Mouse (Mus musculus) heart, embryonic 13.5 days (tissue): ENCODE data around the gene Cd300a. TPM values are rescaled to one million over a fixed set of nuclear protein-coding genes. Genes with fewer than 3 reads are reported as not detected.
"Not testable (repeated sequence)": the region's sequence is repeated elsewhere in the genome, so short reads cannot be mapped to it uniquely, and the experiment has no call there.

ENCODE experiments used
- ATAC-seq: fragments of 200-750 bp; cut with Nextera tagmentation; 2 replicates; pipeline ENCODE4 v1.8.0; 2017; ENCODE audit warnings: moderate TSS enrichment; ENCODE audit not compliant: insufficient number of reproducible peaks, low FRiP score, low TSS enrichment; ENCODE audit errors: extremely low read depth
- H3K27ac ChIP-seq: fragments of 300-500 bp; sonication (generic); replicated peaks from 2 replicates; pipeline ENCODE4 v1.5.1; 2015; ENCODE audit warnings: moderate library complexity, mild to moderate bottlenecking, inconsistent platforms
- H3K27me3 ChIP-seq: fragments of 300-500 bp; sonication (generic); replicated peaks from 2 replicates; pipeline ENCODE4 v1.6.1; 2015; ENCODE audit warnings: mild to moderate bottlenecking, inconsistent platforms
- H3K36me3 ChIP-seq: fragments of 300-500 bp; sonication (generic); 2 replicates; pipeline ENCODE4 v1.6.1; 2015; ENCODE audit warnings: mild to moderate bottlenecking, inconsistent platforms
- H3K4me1 ChIP-seq: fragments of 300-500 bp; sonication (generic); 2 replicates; pipeline ENCODE4 v1.6.1; 2015; ENCODE audit warnings: inconsistent platforms
- H3K4me2 ChIP-seq: fragments of 300-500 bp; sonication (generic); 2 replicates; pipeline ENCODE4 v1.6.1; 2015; ENCODE audit warnings: inconsistent platforms, mild to moderate bottlenecking, moderate library complexity
- H3K4me3 ChIP-seq: fragments of 300-500 bp; sonication (generic); 2 replicates; pipeline ENCODE4 v1.5.1; 2015; ENCODE audit warnings: moderate library complexity, mild to moderate bottlenecking, inconsistent platforms
- H3K9ac ChIP-seq: fragments of 300-500 bp; sonication (generic); 2 replicates; pipeline ENCODE4 v1.6.1; 2015; ENCODE audit warnings: inconsistent platforms, mild to moderate bottlenecking, moderate library complexity
- H3K9me3 ChIP-seq: fragments of 300-500 bp; sonication (generic); 2 replicates; pipeline ENCODE4 v1.6.1; 2016; ENCODE audit warnings: inconsistent platforms
- WGBS: fragments of 180-500 bp; shearing (Covaris S2); methylation state at CpG from one replicate; pipeline ENCODE4 v1.1.7; 2015; ENCODE audit warnings: mixed read lengths; 5-methylcytosine and 5-hydroxymethylcytosine counted together
- polyA plus RNA-seq: library from polyadenylated mRNA; unstranded; fragments of >200 nt; fragmentation: Nextera tagmentation; extraction: Ambion mirVana; gene quantifications from 2 replicates; pipeline ENCODE4 v1.2.1, GENCODE M21; 2015

The Cd300a gene
- polyA plus RNA-seq, 1 experiment from 2014 or later, result 0.82 TPM

DNA sequence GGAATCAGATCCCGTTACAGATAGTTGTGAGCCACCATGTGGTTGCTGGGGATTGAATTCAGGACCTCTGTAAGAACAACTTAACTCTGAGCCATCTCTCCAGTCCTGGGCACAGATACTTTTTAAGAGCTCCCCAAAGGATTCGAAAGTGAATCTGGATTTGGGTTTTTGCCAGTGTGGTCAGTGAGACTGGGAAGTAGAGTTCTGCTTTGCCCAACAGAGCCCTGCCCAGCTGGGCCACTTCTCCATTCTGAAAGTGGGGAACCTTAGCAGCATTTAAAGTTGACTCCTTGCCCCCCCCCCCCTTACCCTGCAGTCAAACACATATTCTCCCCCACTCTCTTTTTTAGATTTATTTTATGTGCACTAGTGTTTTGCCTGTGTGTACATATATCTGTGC, 10.2 kb upstream of the Cd300a start:
- Histone ChIP-seq H3K36me3 (no peaks in the 10 kb centered on the region), H3K4me3 (no peak overlapping the region), H3K4me1 (peaks cover 26% of the 10 kb centered on the region), H3K27me3 (no peaks in the 10 kb centered on the region), H3K9ac (no peak overlapping the region), H3K27ac (no peak overlapping the region), H3K4me2 (no peak overlapping the region), H3K9me3 (no peaks in the 10 kb centered on the region)
- ATAC-seq, result no peak
- WGBS, result 75% methylated on average over 2 of the region's 2 CpGs

DNA sequence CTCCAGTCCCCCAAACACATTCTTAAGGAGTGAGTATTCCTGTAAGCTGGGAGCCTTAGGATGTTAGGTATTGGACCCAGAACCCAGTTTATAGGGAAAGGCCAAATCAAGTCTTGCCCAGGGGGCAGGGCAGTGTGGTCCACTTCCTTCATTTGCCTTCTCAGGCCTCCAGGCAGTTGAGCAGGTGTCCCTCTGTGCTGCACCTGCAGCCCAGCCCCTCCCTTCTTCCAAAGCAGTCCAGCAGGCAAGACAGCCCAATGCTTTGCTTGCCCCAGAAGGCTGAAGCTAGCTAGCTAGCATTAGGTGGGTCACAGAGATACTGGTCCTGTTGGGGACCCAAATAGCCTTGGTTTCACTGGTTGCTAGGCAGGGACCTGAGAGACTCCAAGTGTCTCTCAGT, 9.7 kb upstream of the Cd300a start:
- H3K4me2 ChIP-seq, result no peak overlapping the region
- H3K36me3 ChIP-seq, result no peaks in the 10 kb centered on the region
- peaks cover 24% of the 10 kb centered on the region for H3K4me1 ChIP-seq
- no peak overlapping the region for H3K27ac ChIP-seq
- ATAC-seq, result no peak
- H3K9ac ChIP-seq, result no peak overlapping the region
- no peak overlapping the region for H3K4me3 ChIP-seq
- H3K27me3 ChIP-seq, result no peaks in the 10 kb centered on the region
- no peaks in the 10 kb centered on the region for H3K9me3 ChIP-seq

DNA sequence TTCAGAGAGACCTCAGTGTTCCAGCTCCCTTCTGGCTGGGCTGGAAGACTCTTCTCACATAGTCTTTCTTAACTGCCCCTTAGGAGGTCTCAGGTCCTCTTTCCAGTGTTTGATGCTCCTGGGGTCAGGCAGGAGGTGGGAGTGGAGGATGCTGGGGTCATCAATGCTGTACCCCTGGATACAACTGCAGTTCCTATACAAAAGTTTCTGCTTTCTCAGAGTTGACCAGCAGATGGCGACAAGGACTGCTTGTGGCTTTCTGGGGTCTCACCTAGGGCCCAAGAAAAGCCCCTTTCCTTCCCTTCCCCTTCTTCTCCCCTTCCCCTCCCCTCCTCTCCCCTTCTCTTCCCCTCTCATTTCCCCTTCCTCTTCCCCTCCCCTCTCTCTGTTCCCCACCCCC, 9.3 kb upstream of the Cd300a start:
- Histone ChIP-seq H3K27me3 (no peaks in the 10 kb centered on the region), H3K4me2 (no peak overlapping the region), H3K4me3 (no peak overlapping the region), H3K9ac (no peak overlapping the region), H3K36me3 (no peaks in the 10 kb centered on the region), H3K9me3 (no peaks in the 10 kb centered on the region), H3K4me1 (peaks cover 20% of the 10 kb centered on the region), H3K27ac (no peak overlapping the region)
- 0% methylated on average over 1 of the region's 1 CpGs for whole genome bisulfite sequencing
- no peak for ATAC-seq

- Histone ChIP-seq H3K27ac (no peak overlapping the region), H3K9ac (no peak overlapping the region), H3K36me3 (no peaks in the 10 kb centered on the region), H3K9me3 (no peaks in the 10 kb centered on the region), H3K4me1 (peaks cover 8% of the 10 kb centered on the region), H3K4me2 (no peak overlapping the region), H3K4me3 (no peak overlapping the region), H3K27me3 (no peaks in the 10 kb centered on the region)
- ATAC-seq, result no peak
- WGBS, result 89% methylated on average over 4 of the region's 4 CpGs
Observed at GRCm38 (mm10) chr11:114883251-114883789, 6.5 kb upstream of the Cd300a start.

- WGBS, result 56% methylated on average over 4 of the region's 4 CpGs
- ATAC-seq, result no peak
- no peaks in the 10 kb centered on the region for H3K27me3 ChIP-seq
- no peaks in the 10 kb centered on the region for H3K36me3 ChIP-seq
- peak overlapping the region; percentile 1; the same call in 1 of the 2 replicates for H3K27ac ChIP-seq
- peaks cover 8% of the 10 kb centered on the region for H3K4me1 ChIP-seq
- no peak overlapping the region for H3K4me2 ChIP-seq
- no peak overlapping the region for H3K9ac ChIP-seq
- H3K4me3 ChIP-seq, result no peak overlapping the region
- H3K9me3 ChIP-seq, result no peaks in the 10 kb centered on the region
Observed at GRCm38 (mm10) chr11:114884380-114885100, 5.3 kb upstream of the Cd300a start.

GRCm38 (mm10) chr11:114890542-114890941, 701 bp downstream of the Cd300a start:
- no peaks in the 10 kb centered on the region for H3K27me3 ChIP-seq
- no peaks in the 10 kb centered on the region for H3K9me3 ChIP-seq
- no peaks in the 10 kb centered on the region for H3K4me1 ChIP-seq
- no peak overlapping the region for H3K4me2 ChIP-seq
- no peak overlapping the region for H3K4me3 ChIP-seq
- peak overlapping the region; percentile 37; the same call in 1 of the 2 replicates for H3K9ac ChIP-seq
- no peaks in the 10 kb centered on the region for H3K36me3 ChIP-seq
- no peak for ATAC-seq
- 54% methylated on average over 5 of the region's 5 CpGs for WGBS
- H3K27ac ChIP-seq, result no peak overlapping the region

DNA sequence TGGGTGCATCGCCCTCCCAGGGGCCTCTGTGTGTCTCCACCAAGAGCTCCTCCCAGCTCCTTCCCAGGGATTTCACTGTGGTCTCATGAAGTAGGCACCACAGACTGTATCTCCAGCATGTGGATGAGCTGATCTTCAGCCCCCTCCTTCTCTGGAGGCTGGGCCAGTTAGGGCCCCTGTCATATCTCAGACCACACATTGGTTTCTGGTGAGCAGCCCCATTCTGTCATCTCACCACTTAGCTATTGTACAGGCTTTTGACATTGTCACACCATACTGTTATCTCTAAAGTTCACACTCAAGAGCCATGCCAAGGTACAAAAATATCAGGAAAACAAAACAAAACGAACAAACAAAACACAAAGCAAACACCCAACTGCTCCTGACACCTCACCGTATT, 6.2 kb downstream of the Cd300a start:
- no peak overlapping the region for H3K27ac ChIP-seq
- no peaks in the 10 kb centered on the region for H3K9me3 ChIP-seq
- ATAC-seq, result no peak
- peaks cover 7% of the 10 kb centered on the region; the same call in 1 of the 2 replicates for H3K4me1 ChIP-seq
- 62% methylated on average over 3 of the region's 3 CpGs for WGBS
- H3K27me3 ChIP-seq, result no peaks in the 10 kb centered on the region
- no peak overlapping the region for H3K4me3 ChIP-seq
- H3K9ac ChIP-seq, result no peak overlapping the region
- no peak overlapping the region for H3K4me2 ChIP-seq
- H3K36me3 ChIP-seq, result no peaks in the 10 kb centered on the region

DNA sequence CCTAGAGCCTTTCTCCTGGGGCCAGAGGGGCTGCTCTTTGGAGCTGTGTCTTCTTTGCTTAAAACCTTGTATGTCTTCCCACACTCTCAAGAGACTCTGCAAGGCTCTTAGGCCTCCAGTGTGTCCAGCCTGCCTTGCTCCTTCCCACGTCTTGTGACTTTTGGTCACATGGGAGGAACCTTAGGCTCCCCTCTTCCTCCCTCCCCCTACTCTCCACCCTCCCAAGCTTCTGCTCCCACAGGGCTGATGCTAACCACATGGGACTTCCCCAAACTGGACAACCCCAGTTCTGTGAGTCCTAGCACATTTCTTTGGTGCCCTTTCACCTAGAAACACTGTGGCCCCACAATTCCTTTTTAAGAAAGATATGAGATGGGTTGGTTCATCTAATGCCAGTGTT, 8.2 kb downstream of the Cd300a start:
- Histone ChIP-seq H3K36me3 (no peaks in the 10 kb centered on the region), H3K27me3 (no peaks in the 10 kb centered on the region), H3K4me1 (peaks cover 7% of the 10 kb centered on the region; the same call in 1 of the 2 replicates), H3K9ac (no peak overlapping the region), H3K4me3 (no peak overlapping the region), H3K4me2 (no peak overlapping the region), H3K9me3 (no peaks in the 10 kb centered on the region), H3K27ac (no peak overlapping the region)
- WGBS, result 32% methylated on average over 1 of the region's 1 CpGs
- no peak for ATAC-seq

GRCm38 (mm10) chr11:114903224-114903623, 13.4 kb downstream of the Cd300a start:
- Histone ChIP-seq H3K27me3 (no peaks in the 10 kb centered on the region), H3K4me1 (no peaks in the 10 kb centered on the region), H3K9ac (no peak overlapping the region), H3K9me3 (no peaks in the 10 kb centered on the region), H3K4me3 (no peak overlapping the region), H3K27ac (no peak overlapping the region), H3K36me3 (no peaks in the 10 kb centered on the region), H3K4me2 (no peak overlapping the region)
- ATAC-seq, result no peak
- WGBS, result 73% methylated on average over 4 of the region's 4 CpGs

DNA sequence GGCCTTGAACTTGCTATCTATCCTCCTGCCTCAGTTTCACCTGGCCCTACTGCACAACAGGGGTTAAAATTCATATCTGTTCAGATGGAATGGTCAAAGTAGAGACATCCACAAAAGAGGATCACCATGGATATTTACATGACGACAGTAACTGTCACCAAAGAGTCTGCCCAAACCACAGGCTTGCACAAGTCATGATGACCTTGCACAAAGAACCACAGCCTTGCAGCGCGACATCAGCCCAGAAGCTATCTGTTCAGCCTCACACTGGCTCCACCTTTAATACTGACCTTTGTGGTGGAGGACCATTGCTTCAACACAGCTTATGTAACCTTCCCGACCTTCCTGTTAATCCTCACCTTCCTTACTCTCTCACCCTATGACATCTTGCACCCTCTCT, 17.7 kb downstream of the Cd300a start:
- H3K4me3 ChIP-seq, result no peak overlapping the region
- ATAC-seq, result no peak; the same call in 1 of the 2 replicates
- H3K36me3 ChIP-seq, result no peaks in the 10 kb centered on the region
- H3K27ac ChIP-seq, result no peak overlapping the region
- 62% methylated on average over 4 of the region's 4 CpGs for WGBS
- no peaks in the 10 kb centered on the region for H3K27me3 ChIP-seq
- no peak overlapping the region for H3K9ac ChIP-seq
- H3K9me3 ChIP-seq, result no peaks in the 10 kb centered on the region
- no peaks in the 10 kb centered on the region for H3K4me1 ChIP-seq
- H3K4me2 ChIP-seq, result no peak overlapping the region

DNA sequence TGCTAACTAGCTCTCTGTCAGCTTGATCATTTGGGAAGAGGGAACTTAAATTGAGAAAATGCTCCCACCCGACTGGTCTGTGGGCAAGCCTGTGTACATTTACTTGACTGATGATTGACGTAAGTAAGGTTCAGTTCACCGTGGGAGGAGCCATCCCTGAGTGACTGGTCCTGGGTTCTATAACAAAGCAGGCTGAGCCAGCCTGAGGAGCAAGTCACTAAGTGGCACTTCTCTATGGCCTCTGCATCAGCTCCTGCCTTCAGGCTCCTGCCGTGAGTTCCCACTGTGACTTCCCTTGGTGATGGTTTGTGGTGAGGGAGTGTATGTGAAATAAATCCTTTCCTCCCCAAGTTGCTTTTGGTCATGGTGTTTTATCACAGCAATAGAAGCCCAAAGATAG, 18.2 kb downstream of the Cd300a start:
- H3K9ac ChIP-seq, result no peak overlapping the region
- H3K27ac ChIP-seq, result no peak overlapping the region
- no peak overlapping the region for H3K4me3 ChIP-seq
- H3K4me2 ChIP-seq, result no peak overlapping the region
- no peaks in the 10 kb centered on the region for H3K9me3 ChIP-seq
- WGBS, result 45% methylated on average over 4 of the region's 4 CpGs
- H3K4me1 ChIP-seq, result no peaks in the 10 kb centered on the region
- H3K36me3 ChIP-seq, result no peaks in the 10 kb centered on the region
- no peaks in the 10 kb centered on the region for H3K27me3 ChIP-seq
- no peak for ATAC-seq

GRCm38 (mm10) chr11:114909538-114909937, 19.7 kb downstream of the Cd300a start:
- H3K9me3 ChIP-seq, H3K27ac ChIP-seq, H3K4me2 ChIP-seq, H3K27me3 ChIP-seq, H3K9ac ChIP-seq, ATAC-seq, H3K4me1 ChIP-seq, H3K36me3 ChIP-seq, H3K4me3 ChIP-seq: not testable (repeated sequence)
- WGBS, result 27% methylated on average over 3 of the region's 3 CpGs
